Mouse (Mus musculus) hindbrain, postnatal 0 days (tissue): ENCODE data around the gene Slc29a3. TPM values are rescaled to one million over a fixed set of nuclear protein-coding genes. Genes with fewer than 3 reads are reported as not detected.
"Not testable (repeated sequence)": the region's sequence is repeated elsewhere in the genome, so short reads cannot be mapped to it uniquely, and the experiment has no call there.

Source experiments
- ATAC-seq: fragments of 200-750 bp; cut with Nextera tagmentation; 2 replicates; pipeline ENCODE4 v1.8.0; 2017; ENCODE audit warnings: mild to moderate bottlenecking, moderate TSS enrichment, moderate library complexity
- DNase-seq: peaks from one replicate; pipeline ENCODE4 v3.0.0-alpha.2; 2015; ENCODE audit warnings: low spot score
- H3K27ac ChIP-seq: fragments of 300-500 bp; sonication (generic); 2 replicates; pipeline ENCODE4 v1.5.1; 2014; ENCODE audit warnings: mild to moderate bottlenecking
- H3K27me3 ChIP-seq: fragments of 300-500 bp; sonication (generic); 2 replicates; pipeline ENCODE4 v1.6.1; 2014; ENCODE audit warnings: low read length, mixed read lengths; ENCODE audit not compliant: insufficient read depth
- H3K36me3 ChIP-seq: fragments of 300-500 bp; sonication (generic); 2 replicates; pipeline ENCODE4 v1.6.1; 2014; ENCODE audit warnings: low read length, mixed read lengths; ENCODE audit not compliant: insufficient read depth
- H3K4me1 ChIP-seq: fragments of 300-500 bp; sonication (generic); 2 replicates; pipeline ENCODE4 v1.6.1; 2014; ENCODE audit warnings: antibody characterized with exemption, low read length, mixed read lengths; ENCODE audit not compliant: insufficient read depth
- H3K4me2 ChIP-seq: fragments of 300-500 bp; sonication (generic); 2 replicates; pipeline ENCODE4 v1.6.1; 2014; ENCODE audit warnings: low read depth, mild to moderate bottlenecking, low read length, moderate library complexity, mixed read lengths
- H3K4me3 ChIP-seq: fragments of 300-500 bp; sonication (generic); 2 replicates; pipeline ENCODE4 v1.5.1; 2014; ENCODE audit warnings: low read length
- H3K9ac ChIP-seq: fragments of 300-500 bp; sonication (generic); replicated peaks from 2 replicates; pipeline ENCODE4 v1.6.1; 2014; ENCODE audit warnings: mild to moderate bottlenecking, low read length, moderate library complexity, mixed read lengths
- H3K9me3 ChIP-seq: fragments of 300-500 bp; sonication (generic); 2 replicates; pipeline ENCODE4 v1.6.1; 2016; ENCODE audit warnings: low read length, mixed read lengths
- CTCF ChIP-seq: IDR thresholded peaks from 2 replicates; pipeline ENCODE4 v1.5.1; 2016; ENCODE audit warnings: antibody characterized with exemption, control low read depth, low read depth
- WGBS: fragments of 180-500 bp; shearing (Covaris S2); extraction: QIAGEN DNeasy Blood & Tissue Kit; methylation state at CpG from one replicate; pipeline ENCODE4 v1.1.7; 2014; 5-methylcytosine and 5-hydroxymethylcytosine counted together
- polyA plus RNA-seq: library from polyadenylated mRNA; unstranded; fragments of >200 nt; fragmentation: Nextera tagmentation; extraction: Ambion mirVana; gene quantifications from 2 replicates; pipeline ENCODE4 v1.2.1, GENCODE M21; 2015
- total RNA-seq: library from RNA; depleted of rRNA; stranded (reverse); fragments of >200 nt; gene quantifications from 2 replicates; pipeline ENCODE4 v1.2.3, GENCODE M21; 2014

The Slc29a3 gene
- total and polyA plus RNA-seq, 2 experiments from 2014 or later = 9.1 to 10.0 TPM

DNA sequence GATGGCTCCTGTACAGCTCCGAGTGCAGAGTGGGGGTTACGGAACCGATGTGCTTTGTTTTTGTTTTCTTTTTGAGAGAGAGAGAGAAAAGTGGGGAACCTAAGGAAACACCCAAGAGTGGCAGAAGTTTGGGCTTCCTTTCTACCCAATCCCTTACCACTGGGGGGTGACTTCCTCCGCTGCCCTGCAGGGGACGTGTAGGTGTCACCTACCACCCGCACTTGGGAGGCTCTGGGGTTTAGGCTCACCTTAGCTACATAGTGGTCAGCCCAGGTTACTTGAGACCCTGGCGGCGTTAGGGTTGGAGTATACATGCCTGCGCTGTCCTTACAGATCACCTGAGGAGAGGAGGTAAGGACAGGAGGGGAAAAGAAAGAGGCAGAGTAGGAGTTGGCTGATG lies 667 bp upstream of the Slc29a3 start:
- Histone ChIP-seq H3K9ac (no peak overlapping the region), H3K27me3 (no peaks in the 10 kb centered on the region), H3K9me3 (no peaks in the 10 kb centered on the region), H3K36me3 (no peaks in the 10 kb centered on the region), H3K4me3 (no peak overlapping the region), H3K4me2 (peak overlapping the region; percentile 93; the same call in 1 of the 2 replicates), H3K4me1 (peaks cover 13% of the 10 kb centered on the region; the same call in 1 of the 2 replicates), H3K27ac (no peak overlapping the region)
- ATAC-seq = no peak
- TF ChIP-seq CTCF = no peak
- 70% methylated on average over 9 of the region's 9 CpGs for WGBS
- DNase-seq = no peak

- Histone ChIP-seq H3K4me2 (no peak overlapping the region), H3K4me3 (no peak overlapping the region), H3K27ac (no peak overlapping the region), H3K4me1 (peaks cover 17% of the 10 kb centered on the region; the same call in 1 of the 2 replicates), H3K9me3 (no peaks in the 10 kb centered on the region), H3K27me3 (no peaks in the 10 kb centered on the region), H3K36me3 (no peaks in the 10 kb centered on the region), H3K9ac (no peak overlapping the region; the same call in 1 of the 2 replicates)
- ATAC-seq = no peak
- no peak for TF ChIP-seq CTCF
- DNase-seq = no peak
- 86% methylated on average over 6 of the region's 6 CpGs for WGBS
Observed at GRCm38 (mm10) chr10:60747667-60748212, 4.9 kb downstream of the Slc29a3 start.

DNA sequence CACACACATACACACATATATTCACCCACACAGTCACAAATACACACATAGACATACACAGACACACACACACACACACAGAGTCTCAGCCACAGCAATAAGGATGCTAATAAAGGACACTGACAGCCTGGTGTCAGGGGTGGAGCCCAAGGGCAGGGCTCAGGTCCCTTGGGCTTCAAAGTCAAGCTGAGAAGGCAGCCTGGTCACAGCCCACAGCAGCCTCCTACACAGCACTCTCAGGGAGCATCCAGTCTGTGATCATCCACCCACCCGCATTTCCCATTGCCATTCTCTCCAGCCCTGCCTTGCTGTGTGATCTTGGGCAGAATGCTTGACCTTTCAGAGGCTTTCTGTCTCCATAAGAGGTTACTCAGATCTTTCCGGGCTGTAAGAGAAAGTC lies 6.1 kb downstream of the Slc29a3 start:
- no peaks in the 10 kb centered on the region for H3K9me3 ChIP-seq
- H3K9ac ChIP-seq = no peak overlapping the region
- H3K4me1 ChIP-seq = 0 out of 2 replicates have a peak, but pooled peaks cover 7% of the 10 kb centered on the region
- 76% methylated on average over 2 of the region's 2 CpGs for WGBS
- no peaks in the 10 kb centered on the region for H3K27me3 ChIP-seq
- no peaks in the 10 kb centered on the region for H3K36me3 ChIP-seq
- H3K4me3 ChIP-seq = no peak overlapping the region
- H3K27ac ChIP-seq = no peak overlapping the region
- DNase-seq = no peak
- ATAC-seq = no peak
- no peak overlapping the region for H3K4me2 ChIP-seq
- no peak for TF ChIP-seq CTCF

DNA sequence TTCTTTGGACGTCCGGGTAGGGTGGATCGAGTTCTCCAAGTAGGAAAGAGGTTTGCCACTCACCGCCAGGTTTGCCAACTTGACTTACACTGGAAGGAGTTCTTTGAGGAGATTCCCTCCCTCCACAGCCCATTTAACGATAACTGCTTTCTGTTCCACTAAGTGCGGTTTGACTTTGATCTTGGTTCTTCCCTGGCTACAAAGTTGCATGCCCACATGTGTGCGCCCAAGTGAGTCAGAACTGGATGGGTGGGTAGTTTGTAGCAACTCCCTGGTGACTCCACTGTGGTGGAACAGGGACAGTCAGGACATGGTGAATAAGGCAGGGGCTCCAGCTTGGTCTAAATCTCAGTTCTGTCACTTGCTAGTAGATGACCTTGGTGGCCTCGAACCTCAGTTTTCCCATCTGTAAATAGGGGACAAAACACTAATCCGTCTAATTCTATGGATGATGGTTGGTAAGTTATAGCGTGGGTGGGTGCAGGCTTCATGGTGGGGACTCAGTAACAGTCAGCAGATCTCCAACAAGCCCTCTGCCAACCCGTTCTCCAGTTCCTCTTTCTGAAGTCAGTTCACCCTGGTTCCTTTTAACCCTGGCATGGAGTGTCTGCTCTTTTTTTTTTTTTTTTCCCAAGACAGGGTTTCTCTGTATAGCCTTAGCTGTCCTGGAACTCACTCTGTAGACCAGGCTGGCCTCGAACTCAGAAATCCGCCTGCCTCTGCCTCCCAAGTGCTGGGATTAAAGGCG lies 7.9 kb downstream of the Slc29a3 start:
- Histone ChIP-seq H3K27me3 (no peaks in the 10 kb centered on the region), H3K9ac (no peak overlapping the region), H3K27ac (no peak overlapping the region), H3K36me3 (no peaks in the 10 kb centered on the region), H3K9me3 (no peaks in the 10 kb centered on the region), H3K4me3 (no peak overlapping the region), H3K4me1 (0 out of 2 replicates have a peak, but pooled peaks cover 3% of the 10 kb centered on the region), H3K4me2 (no peak overlapping the region)
- DNase-seq (no peak), ATAC-seq (no peak)
- no peak for TF ChIP-seq CTCF
- WGBS = 91% methylated on average over 14 of the region's 14 CpGs

DNA sequence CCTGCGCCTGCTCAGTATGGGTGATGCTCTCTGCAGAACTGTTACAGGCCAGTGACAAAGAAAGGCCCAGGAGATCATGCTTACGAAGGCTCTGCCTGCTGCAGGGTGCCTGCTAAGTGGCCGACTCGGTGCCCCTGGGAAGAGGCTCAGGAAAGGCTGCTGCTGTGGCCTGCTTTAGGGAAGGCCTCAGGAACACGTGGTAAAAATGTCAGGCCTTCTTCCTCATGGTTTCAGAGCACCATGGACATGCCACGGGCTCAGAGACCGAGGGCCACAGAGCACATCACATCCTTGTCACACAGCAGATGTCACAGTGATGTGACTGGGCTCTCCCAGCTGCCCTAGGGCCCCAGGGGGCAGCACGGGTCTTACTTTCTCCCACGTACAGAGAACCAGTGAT lies 8.9 kb downstream of the Slc29a3 start:
- Histone ChIP-seq H3K9ac (no peak overlapping the region), H3K9me3 (no peaks in the 10 kb centered on the region), H3K4me1 (0 out of 2 replicates have a peak, but pooled peaks cover 3% of the 10 kb centered on the region), H3K27me3 (no peaks in the 10 kb centered on the region), H3K4me2 (no peak overlapping the region), H3K27ac (no peak overlapping the region), H3K36me3 (no peaks in the 10 kb centered on the region), H3K4me3 (no peak overlapping the region)
- ATAC-seq (no peak), DNase-seq (no peak)
- no peak for TF ChIP-seq CTCF
- WGBS = 54% methylated on average over 9 of the region's 9 CpGs

GRCm38 (mm10) chr10:60742942-60743341 lies 9.7 kb downstream of the Slc29a3 start:
- Histone ChIP-seq H3K27ac (no peak overlapping the region), H3K9ac (no peak overlapping the region), H3K4me3 (no peak overlapping the region), H3K9me3 (no peaks in the 10 kb centered on the region), H3K36me3 (no peaks in the 10 kb centered on the region), H3K27me3 (no peaks in the 10 kb centered on the region), H3K4me2 (no peak overlapping the region), H3K4me1 (0 out of 2 replicates have a peak, but pooled peaks cover 3% of the 10 kb centered on the region)
- ATAC-seq = no peak
- no peak for TF ChIP-seq CTCF
- WGBS = 81% methylated on average over 6 of the region's 6 CpGs
- no peak for DNase-seq

DNA sequence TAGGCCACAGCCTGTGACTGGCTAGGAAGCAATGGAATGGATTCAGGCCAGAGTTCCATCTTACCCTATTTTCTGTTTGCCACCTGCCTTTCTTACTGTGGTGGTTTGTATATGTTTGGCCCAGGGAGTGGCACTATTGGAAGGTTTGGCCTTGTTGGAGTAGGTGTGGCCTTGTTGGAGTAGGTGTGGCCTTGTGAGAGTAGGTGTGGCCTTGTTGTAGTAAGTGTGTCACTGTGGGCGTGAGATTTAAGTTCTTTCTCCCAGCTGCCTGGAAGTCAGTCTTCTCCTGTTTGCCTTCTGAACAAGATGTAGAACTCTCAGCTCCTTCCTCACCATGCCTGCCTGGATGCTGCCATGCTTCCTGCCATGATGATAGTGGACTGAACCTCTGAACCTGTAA lies 10.3 kb downstream of the Slc29a3 start:
- H3K9ac ChIP-seq, H3K27ac ChIP-seq, H3K9me3 ChIP-seq, H3K4me2 ChIP-seq, ATAC-seq, H3K27me3 ChIP-seq, H3K36me3 ChIP-seq, DNase-seq, H3K4me1 ChIP-seq, H3K4me3 ChIP-seq: not testable (repeated sequence)
- WGBS = 82% methylated on average over 1 of the region's 1 CpGs
